Mouse (Mus musculus): Measurements from ENCODE around the gene Dhodh. TPM values are rescaled to one million over a fixed set of nuclear protein-coding genes. Genes with fewer than 3 reads are reported as not detected.

The Dhodh gene
- total RNA-seq, 2 experiments from 2014 or later, result 0.77 to 4.3 TPM

DNA sequence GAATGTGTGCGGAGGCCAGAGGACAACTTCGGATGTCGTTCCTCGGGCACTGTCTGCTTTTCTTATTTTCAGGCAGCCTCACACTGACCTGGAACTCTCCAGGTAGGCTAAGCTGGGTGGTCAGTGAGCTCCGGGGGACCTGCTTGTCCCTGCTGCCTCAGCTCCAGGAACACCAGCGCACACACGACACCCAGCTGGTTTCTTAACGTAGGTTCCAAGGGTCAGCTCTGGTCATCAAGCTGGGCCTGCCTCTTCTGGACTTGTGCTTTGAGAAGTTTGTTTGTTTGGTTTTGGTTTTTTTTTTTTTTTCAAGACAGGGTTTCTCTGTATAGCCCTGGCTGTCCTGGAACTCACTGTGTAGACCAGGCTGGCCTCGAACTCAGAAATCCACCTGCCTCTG is 17.6 kb downstream of the Dhodh start:
- ATAC-seq (replicated peaks; ENCODE audit: low FRiP score, poor library complexity, severe bottlenecking), result no peak

DNA sequence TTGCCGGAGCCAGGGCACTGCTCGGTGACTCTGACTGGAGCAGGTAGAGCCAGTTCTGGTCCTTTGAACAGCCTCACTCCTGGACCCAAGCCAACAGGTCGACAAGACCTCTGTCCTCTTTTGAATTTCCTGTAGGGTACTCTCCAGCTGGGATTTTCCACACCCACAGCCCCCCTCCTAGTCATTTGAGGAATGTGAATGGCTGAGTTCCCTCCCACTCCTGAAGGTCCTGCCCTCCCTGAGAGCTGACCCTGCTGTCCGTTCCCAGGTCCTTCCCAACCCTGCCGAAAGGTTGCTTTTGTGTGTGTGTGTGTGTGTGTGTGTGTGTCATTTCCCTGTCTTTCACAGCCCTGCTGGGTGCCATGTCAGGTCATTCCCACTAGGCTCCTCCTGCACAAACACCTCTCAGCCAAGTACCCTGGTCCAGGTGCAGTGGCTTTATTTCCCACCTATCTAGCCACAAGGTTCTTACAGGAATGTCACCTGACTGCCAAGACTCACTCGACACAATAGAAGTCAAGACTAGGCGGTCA is 21.4 kb downstream of the Dhodh start:
- no peak for ATAC-seq (replicated peaks; ENCODE audit: low FRiP score, poor library complexity, severe bottlenecking)

- ATAC-seq (replicated peaks; ENCODE audit: low FRiP score, poor library complexity, severe bottlenecking), result no peak
Measured at GRCm38 (mm10) chr8:109585652-109586051, 22.8 kb downstream of the Dhodh start.

DNA sequence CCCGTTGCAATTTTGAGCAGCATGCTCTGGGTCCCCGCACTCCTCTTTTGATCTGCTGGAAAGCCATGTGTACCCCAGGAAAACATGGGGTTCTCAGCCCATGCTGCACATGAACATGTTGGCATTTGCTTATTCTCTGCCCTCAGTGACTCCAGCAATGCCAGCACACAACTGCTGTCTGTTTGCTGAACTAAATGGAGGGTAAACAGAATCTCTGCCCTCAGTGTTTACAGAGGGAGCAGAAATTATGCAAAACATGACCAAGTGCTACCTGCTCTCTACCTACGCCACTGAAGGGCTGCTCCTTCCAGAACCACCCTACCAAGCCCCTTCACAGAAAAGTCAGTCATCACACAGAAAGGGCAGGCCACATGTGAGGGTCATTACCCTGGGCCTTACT is 23.6 kb downstream of the Dhodh start:
- no peak for ATAC-seq (replicated peaks; ENCODE audit: low FRiP score, poor library complexity, severe bottlenecking)

DNA sequence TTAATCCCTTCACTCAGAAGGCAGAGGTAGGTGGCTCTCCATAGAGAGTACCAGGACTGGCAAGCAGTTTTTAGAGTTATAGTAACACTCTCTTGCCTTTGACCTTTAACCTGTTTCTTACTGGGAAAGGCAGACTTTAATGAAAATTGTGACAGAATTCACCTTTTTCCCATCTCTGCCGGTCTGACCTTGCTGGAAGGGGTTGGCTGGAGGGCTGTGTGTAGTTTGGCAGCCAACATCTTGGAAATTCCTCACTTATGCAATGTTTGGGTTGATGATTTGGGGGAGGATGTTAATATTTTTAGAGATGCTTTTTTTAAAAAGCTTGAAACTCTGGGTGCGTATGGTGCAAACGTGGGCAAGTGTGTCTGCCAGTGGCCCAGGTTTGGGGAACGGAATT is 24.2 kb downstream of the Dhodh start:
- no peak for ATAC-seq (replicated peaks; ENCODE audit: low FRiP score, poor library complexity, severe bottlenecking)

GRCm38 (mm10) chr8:109578900-109579301 is 29.6 kb downstream of the Dhodh start, which contains the start of gene Hp:
Hp (minus strand) TSS chr8:109579172.
- ATAC-seq (replicated peaks; ENCODE audit: low FRiP score, poor library complexity, severe bottlenecking), result no peak

DNA sequence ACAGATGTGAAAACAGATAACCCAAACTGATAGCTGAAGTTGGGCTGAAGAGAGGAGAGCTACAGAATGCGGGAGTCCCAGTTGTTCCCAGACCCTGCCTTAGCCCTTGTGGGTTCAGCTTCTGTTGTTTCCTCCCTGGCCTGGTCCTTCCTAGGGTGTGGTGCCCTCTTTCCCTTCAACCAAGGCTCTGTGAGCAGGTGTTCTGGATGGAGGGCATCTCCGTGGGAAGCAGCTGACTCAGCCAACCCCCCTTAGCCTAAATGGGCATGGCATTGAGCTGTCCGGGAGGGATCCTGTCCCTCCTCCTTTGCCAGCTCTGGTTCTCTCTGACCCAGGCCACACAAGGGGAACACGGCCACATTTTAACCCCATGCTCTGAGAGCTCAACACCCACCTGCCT is 32.2 kb downstream of the Dhodh start:
- no peak for ATAC-seq (replicated peaks; ENCODE audit: low FRiP score, poor library complexity, severe bottlenecking)

GRCm38 (mm10) chr8:109571139-109571538 is 37.3 kb downstream of the Dhodh start:
- no peak for ATAC-seq (replicated peaks; ENCODE audit: low FRiP score, poor library complexity, severe bottlenecking)

- peak; percentile 95 for ATAC-seq (replicated peaks; ENCODE audit: low FRiP score, poor library complexity, severe bottlenecking)
Measured at GRCm38 (mm10) chr8:109565498-109566333, 42.8 kb downstream of the Dhodh start, which contains the start of the genes Dhx38 and Txnl4b. Dhx38 (minus strand) TSS chr8:109565861. Txnl4b (plus strand) TSS chr8:109565892.

DNA sequence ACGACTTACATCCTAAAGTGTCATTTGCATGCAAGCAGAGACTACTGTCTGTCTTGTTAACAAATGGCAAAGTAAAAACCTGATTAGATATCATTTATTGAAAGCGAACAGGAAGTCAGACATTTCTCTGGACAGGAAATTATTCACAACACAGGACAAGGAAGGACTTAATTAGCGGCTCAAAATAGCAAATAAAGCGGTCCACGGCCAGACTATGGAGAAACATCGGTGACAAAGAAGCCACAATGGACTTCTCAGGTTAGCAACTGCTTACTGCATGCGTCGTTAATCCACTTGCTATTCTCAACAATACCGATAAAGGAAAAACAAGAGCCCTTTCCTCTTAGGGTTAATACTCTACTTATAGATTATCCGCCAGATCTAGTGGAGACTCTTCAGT is 43.7 kb downstream of the Dhodh start:
- no peak for ATAC-seq (replicated peaks; ENCODE audit: low FRiP score, poor library complexity, severe bottlenecking)

- ATAC-seq (replicated peaks; ENCODE audit: low FRiP score, poor library complexity, severe bottlenecking), result no peak
Measured at GRCm38 (mm10) chr8:109563881-109564280, 44.6 kb downstream of the Dhodh start.

DNA sequence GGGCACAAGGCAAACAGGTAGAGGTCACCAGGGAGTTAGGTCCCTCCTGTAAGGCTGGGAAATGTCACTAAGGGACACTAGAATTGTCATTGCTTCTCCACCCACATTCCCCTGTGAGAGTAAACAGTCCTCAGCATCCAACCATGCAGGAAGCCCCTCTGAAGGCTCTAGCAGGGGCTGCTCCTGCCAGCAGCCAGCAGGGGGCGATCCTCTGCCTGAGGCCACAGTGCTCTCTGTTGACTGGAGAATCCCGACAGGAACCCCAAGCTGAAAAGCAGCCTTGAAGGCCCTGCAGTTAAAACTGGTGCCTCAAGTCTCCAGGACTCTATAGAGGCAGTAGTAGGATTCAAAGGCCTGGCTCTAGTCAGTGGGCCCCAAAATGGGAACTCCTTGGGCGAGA is 56.8 kb downstream of the Dhodh start:
- ATAC-seq (replicated peaks; ENCODE audit: low FRiP score, poor library complexity, severe bottlenecking), result peak; percentile 48; the same call in 1 of the 2 replicates

GRCm38 (mm10) chr8:109544049-109544448 is 64.4 kb downstream of the Dhodh start:
- ATAC-seq (replicated peaks; ENCODE audit: low FRiP score, poor library complexity, severe bottlenecking), result no peak

DNA sequence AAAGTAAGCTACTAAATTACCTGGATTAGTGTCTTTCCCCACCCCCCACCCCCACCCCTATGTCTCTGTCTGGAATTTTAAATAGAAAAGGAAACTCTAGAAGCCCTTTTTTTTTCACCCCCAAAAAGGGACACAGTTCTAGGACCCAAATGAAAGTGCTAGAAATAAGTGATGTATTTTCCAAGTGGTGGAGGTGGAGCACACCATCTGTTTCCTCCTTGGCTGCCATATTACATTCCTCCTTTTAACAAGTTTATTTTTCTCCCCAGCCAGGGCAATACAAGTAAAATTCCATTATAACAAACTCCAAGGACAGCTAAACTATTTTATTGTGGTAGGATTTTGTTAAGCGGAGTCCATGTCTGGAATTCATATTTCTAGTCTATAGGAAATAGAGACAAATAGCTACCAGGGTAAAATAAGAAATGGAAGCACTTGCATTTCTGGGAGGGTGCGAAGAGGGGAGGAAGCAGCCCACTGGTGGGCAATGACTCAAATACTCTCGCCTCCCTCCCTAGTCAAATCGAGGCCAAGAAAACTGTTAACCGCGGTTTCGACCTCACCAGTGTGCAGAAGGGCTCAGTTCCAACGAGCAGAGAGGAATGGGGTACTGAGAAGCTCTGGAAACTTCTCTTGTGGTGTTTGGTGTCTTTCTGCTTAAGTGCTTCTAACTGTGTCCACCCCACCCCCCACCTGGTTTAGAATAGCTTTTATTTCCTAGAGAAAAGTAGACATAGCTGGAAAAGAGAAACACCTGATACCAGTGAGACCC is 65.5 kb downstream of the Dhodh start:
- no peak for ATAC-seq (replicated peaks; ENCODE audit: low FRiP score, poor library complexity, severe bottlenecking)

GRCm38 (mm10) chr8:109542165-109542564 is 66.3 kb downstream of the Dhodh start:
- ATAC-seq (replicated peaks; ENCODE audit: low FRiP score, poor library complexity, severe bottlenecking), result no peak

Other genes starting within 250 kb of the Dhodh start
- gene Pmfbp1, start 114.6 kb downstream of the Dhodh start, total RNA-seq (2015; ENCODE audit: low replicate concordance), result not detected in 2 replicates
- gene Pmfbp1, start 114.6 kb downstream of the Dhodh start, total RNA-seq (2017; ENCODE audit: low replicate concordance), result not detected in 2 replicates
- gene Dhx38, start 42.8 kb downstream of the Dhodh start, total RNA-seq (2015; ENCODE audit: low replicate concordance), result 6.1 and 6.3 TPM in 2 replicates
- 18.2 and 26.5 TPM in 2 replicates for gene Dhx38, start 42.8 kb downstream of the Dhodh start, total RNA-seq (2017; ENCODE audit: low replicate concordance)
- gene Txnl4b, start 42.8 kb downstream of the Dhodh start, total RNA-seq (2015; ENCODE audit: low replicate concordance), result 1.9 and 3.6 TPM in 2 replicates
- gene Txnl4b, start 42.8 kb downstream of the Dhodh start, total RNA-seq (2017; ENCODE audit: low replicate concordance), result 3.8 and 4.3 TPM in 2 replicates
- gene Hp, start 29.5 kb downstream of the Dhodh start, total RNA-seq (2015; ENCODE audit: low replicate concordance), result 99.9 and 127 TPM in 2 replicates
- gene Hp, start 29.5 kb downstream of the Dhodh start, total RNA-seq (2017; ENCODE audit: low replicate concordance), result 102 and 125 TPM in 2 replicates
- gene Pkd1l3, start 5.8 kb upstream of the Dhodh start, total RNA-seq (2015; ENCODE audit: low replicate concordance), result 0.38 TPM in 1 of 2 replicates, not detected in the other
- not detected in 2 replicates for gene Pkd1l3, start 5.8 kb upstream of the Dhodh start, total RNA-seq (2017; ENCODE audit: low replicate concordance)
- 34.6 and 41.8 TPM in 2 replicates for gene Ist1, start 84.6 kb upstream of the Dhodh start, total RNA-seq (2015; ENCODE audit: low replicate concordance)
- 38.2 and 45.8 TPM in 2 replicates for gene Ist1, start 84.6 kb upstream of the Dhodh start, total RNA-seq (2017; ENCODE audit: low replicate concordance)
- 1.7 and 5.9 TPM in 2 replicates for gene Zfp821, start 96.9 kb upstream of the Dhodh start, total RNA-seq (2015; ENCODE audit: low replicate concordance)
- gene Zfp821, start 96.9 kb upstream of the Dhodh start, total RNA-seq (2017; ENCODE audit: low replicate concordance), result 9.6 and 12.0 TPM in 2 replicates
- gene Atxn1l, start 129.1 kb upstream of the Dhodh start, total RNA-seq (2015; ENCODE audit: low replicate concordance), result 1.3 and 5.6 TPM in 2 replicates
- gene Atxn1l, start 129.1 kb upstream of the Dhodh start, total RNA-seq (2017; ENCODE audit: low replicate concordance), result 3.5 and 4.3 TPM in 2 replicates
- gene Ap1g1, start 169.9 kb upstream of the Dhodh start, total RNA-seq (2015; ENCODE audit: low replicate concordance), result 35.7 and 85.7 TPM in 2 replicates
- gene Ap1g1, start 169.9 kb upstream of the Dhodh start, total RNA-seq (2017; ENCODE audit: low replicate concordance), result 26.2 and 55.2 TPM in 2 replicates